Mouse (Mus musculus): ENCODE measurements around the gene Nox3.

Gene Nox3

GRCm38 (mm10) chr17:3610307-3610754 lies 85.7 kb downstream of the Nox3 start:
- DNase-seq (ENCODE audit: low spot score): no peak

DNA sequence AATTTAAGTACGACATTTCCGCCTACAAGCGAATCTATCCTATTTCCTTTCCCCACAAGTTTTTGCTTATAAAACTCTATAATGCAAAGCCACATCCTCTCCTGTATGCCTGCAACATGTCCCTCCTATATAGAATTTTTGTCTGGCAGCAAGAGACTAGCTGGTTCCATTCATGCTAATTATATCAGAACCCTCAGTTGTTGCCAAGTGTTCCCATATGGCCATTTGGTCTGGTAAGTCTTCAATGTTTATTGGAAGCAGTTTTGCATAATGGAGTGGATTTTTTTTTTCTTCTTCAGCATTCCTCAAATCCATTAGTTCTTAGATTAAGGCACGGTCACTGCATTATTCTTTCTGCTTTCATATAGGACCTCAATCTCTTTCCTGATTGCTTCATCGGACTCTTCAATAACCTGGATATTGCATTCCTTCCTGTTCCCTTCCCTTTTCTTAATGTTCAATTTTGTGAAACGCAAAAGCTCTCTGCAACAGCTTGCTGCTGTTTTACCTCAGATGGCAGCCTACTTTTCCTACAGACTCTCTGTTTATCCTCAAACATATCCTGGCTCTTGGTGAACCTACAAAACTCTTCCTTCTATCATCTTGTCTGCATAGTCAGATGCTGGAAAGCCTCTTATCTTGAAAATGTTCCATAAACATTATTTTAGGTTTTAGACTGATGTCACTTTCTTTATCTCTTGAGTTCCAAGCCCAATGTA lies 92.9 kb downstream of the Nox3 start:
- no peak for DNase-seq (ENCODE audit: low spot score)

GRCm38 (mm10) chr17:3598393-3598792 lies 97.7 kb downstream of the Nox3 start:
- DNase-seq (ENCODE audit: low spot score): no peak

- no peak for DNase-seq (ENCODE audit: low spot score)
Observed at GRCm38 (mm10) chr17:3597866-3598265, 98.2 kb downstream of the Nox3 start.

- no peak for DNase-seq (ENCODE audit: low spot score)
Observed at GRCm38 (mm10) chr17:3597130-3597529, 98.9 kb downstream of the Nox3 start.
